Mouse (Mus musculus): ENCODE data around the gene Arhgdig. TPM values are rescaled to one million over a fixed set of nuclear protein-coding genes. Genes with fewer than 3 reads are reported as not detected.

The Arhgdig gene
- not detected in 4 replicates for total RNA-seq (2023; ENCODE audit: inconsistent age)

DNA sequence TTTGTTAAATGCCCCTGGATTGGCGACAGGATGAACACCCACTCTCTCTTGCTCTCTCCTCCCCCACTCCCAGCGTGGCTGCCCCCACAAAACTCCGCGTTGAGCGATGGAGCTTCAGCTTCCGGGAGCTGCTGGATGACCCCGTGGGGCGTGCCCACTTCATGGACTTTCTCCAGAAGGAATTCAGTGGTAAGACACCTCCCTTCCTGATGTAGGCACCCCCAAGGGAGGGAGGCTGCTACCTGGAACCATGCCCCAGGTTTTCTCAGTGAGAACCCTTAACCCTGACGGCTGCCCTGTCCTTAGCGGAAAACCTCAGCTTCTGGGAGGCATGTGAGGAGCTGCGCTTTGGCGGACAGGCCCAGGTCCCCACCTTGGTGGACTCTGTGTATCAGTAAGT, at the start of gene Arhgdig:
TSS of gene Arhgdig (minus strand) at position 101 of the 400 bp plus-strand sequence.

DNA sequence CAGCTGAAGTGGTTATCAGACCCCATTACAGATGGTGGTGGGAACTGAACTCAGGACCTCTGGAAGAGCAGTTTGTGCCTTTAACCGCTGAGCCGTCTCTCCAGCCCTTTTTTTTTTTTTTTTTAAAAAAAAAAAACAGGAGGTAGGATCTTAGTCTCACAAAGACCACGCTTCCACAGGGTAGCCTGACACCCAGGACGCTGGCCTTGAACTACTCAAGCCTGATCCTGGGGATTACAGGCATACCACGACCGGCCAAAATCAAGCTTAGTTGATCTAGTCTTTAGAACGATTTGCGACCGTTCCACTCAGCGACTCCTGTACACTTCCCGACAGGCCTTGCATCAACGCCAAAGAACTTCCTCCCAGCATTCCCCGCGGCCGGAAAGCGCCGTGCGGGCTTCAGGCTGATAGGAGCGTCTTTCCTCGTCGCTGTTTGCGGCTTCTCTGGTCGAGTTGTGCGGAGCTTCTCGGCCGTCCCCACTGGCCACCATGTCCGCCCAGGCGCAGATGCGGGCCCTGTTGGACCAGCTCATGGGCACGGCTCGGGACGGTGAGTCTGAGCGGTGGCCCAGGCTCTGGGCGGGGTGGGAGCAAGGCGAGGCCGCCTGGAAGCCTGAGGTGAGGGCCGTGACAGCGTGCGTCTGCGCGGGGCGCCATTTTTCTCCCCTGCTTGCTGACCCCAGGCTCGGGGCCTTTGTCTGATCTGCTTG, 45.1 kb upstream of the Arhgdig start, which contains the start of gene Luc7l:
TSS of gene Luc7l (plus strand) at position 358 of the 713 bp plus-strand sequence.

DNA sequence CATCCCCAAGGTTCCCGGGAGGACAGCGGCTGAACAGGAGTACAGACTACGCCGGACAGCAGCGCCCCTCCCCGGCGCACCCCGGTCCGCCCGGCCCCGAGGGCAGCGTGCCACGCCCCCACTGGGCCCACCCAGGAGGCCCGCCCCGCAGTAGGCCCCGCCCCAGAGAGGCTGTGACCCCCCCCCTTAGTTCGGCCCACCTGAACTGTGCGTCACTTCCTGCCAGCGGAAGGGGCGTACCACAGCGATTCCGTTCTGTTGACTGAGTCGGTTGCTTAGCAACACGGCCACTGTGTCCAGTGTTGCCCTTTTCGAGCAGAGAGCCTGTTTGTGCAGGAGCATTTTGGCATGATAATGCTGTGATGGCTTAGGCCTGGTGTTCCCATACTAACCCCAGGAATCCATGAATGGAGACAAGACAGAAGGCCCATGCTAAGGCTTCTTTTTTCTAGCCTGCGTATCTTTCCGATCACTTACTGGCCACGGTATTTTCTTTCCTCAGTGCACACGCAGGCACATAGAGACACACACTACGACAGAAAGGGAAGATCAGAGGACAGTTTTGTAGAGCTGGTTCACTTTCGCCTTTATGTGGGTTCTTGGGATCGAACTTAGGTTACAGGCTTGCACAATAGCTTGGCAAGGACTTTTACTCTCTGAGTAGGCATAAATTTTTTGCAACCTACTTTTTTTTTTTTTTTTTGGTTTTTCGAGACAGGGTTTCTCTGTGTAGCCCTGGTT, 36.7 kb upstream of the Arhgdig start, which contains the start of gene Fam234a:
TSS of gene Fam234a (minus strand) at position 142 of the 741 bp plus-strand sequence.

DNA sequence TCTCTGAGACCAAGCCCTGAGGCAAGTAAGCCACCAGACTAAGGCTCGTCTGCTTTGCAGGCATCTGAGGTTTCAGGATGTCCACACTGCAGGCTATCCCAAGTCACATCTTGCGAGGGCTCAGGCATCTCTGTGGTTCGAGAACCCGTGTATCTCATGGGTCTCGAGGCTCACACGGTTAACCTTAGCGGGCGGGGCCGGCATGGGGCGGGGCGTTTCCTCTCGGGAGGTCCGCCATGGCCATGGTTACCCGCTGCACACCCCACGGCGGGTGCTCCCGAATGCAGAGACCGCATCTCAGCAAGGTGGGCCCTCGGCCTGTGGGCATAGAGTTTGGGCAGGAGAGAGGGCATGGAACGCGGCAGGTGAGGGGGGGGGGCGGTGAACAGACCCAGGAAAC, 4.8 kb downstream of the Arhgdig start, which contains the start of gene Rgs11:
TSS of gene Rgs11 (plus strand) at position 215 of the 400 bp plus-strand sequence.

GRCm38 (mm10) chr17:26198892-26199291, 8.7 kb downstream of the Arhgdig start, which contains the start of gene Pdia2:
Gene Pdia2, minus strand, starts transcription at chr17:26199087.

Other genes with a start within 250 kb of the Arhgdig start
- 35.7 to 39.1 TPM (median 38.2 TPM) in 4 replicates for gene Capn15, start 222.0 kb downstream of the Arhgdig start, total RNA-seq (2023; ENCODE audit: inconsistent age)
- 9.1 to 12.2 TPM (median 10.4 TPM) in 4 replicates for gene Rab11fip3, start 138.2 kb downstream of the Arhgdig start, total RNA-seq (2023; ENCODE audit: inconsistent age)
- gene Decr2, start 117.4 kb downstream of the Arhgdig start, total RNA-seq (2023; ENCODE audit: inconsistent age) = 4.8 to 6.3 TPM (median 5.3 TPM) in 4 replicates
- 0.72 to 1.2 TPM (median 1.0 TPM) in 4 replicates for gene Nme4, start 112.2 kb downstream of the Arhgdig start, total RNA-seq (2023; ENCODE audit: inconsistent age)
- 21.2 to 26.2 TPM (median 23.0 TPM) in 4 replicates for gene Tmem8, start 94.5 kb downstream of the Arhgdig start, total RNA-seq (2023; ENCODE audit: inconsistent age)
- 42.4 to 57.1 TPM (median 53.7 TPM) in 4 replicates for gene Mrpl28, start 84.3 kb downstream of the Arhgdig start, total RNA-seq (2023; ENCODE audit: inconsistent age)
- gene Axin1, start 69.1 kb downstream of the Arhgdig start, total RNA-seq (2023; ENCODE audit: inconsistent age) = 82.1 to 86.8 TPM (median 85.6 TPM) in 4 replicates
- gene Pdia2, start 8.7 kb downstream of the Arhgdig start, total RNA-seq (2023; ENCODE audit: inconsistent age) = not detected in 4 replicates
- 0.90 to 4.4 TPM (median 2.1 TPM) in 4 replicates for gene Rgs11, start 4.8 kb downstream of the Arhgdig start, total RNA-seq (2023; ENCODE audit: inconsistent age)
- gene Fam234a, start 36.5 kb upstream of the Arhgdig start, total RNA-seq (2023; ENCODE audit: inconsistent age) = 15.1 to 23.8 TPM (median 16.9 TPM) in 4 replicates
- 83.4 to 100 TPM (median 90.9 TPM) in 4 replicates for gene Luc7l, start 45.1 kb upstream of the Arhgdig start, total RNA-seq (2023; ENCODE audit: inconsistent age)
- gene Neurl1b, start 207.0 kb upstream of the Arhgdig start, total RNA-seq (2023; ENCODE audit: inconsistent age) = 0.10 to 0.45 TPM (median 0.26 TPM) in 4 replicates